Mouse (Mus musculus): ENCODE measurements around the gene Wdr19. TPM values are rescaled to one million over a fixed set of nuclear protein-coding genes. Genes with fewer than 3 reads are reported as not detected.

Wdr19 gene
- polyA plus RNA-seq, 1 experiment from 2014 or later = 15.6 TPM

- Histone ChIP-seq H3K27me3 (ENCODE audit: control insufficient read depth, insufficient read depth, low read length) (no peaks in the 10 kb centered on the region), H3K4me2 (ENCODE audit: low read depth, low read length) (no peak overlapping the region), H3K27ac (ENCODE audit: low read depth, low read length) (no peak overlapping the region), H3K9me3 (ENCODE audit: control insufficient read depth, low read length) (no peaks in the 10 kb centered on the region), H3K4me3 (ENCODE audit: low read depth, low read length) (no peak overlapping the region), H3K9ac (replicated peaks; ENCODE audit: low read depth, low read length) (no peak overlapping the region), H3K36me3 (ENCODE audit: control insufficient read depth, insufficient read depth, low read length) (no peaks in the 10 kb centered on the region), H3K4me1 (ENCODE audit: control insufficient read depth, insufficient read depth, low read length) (no peaks in the 10 kb centered on the region)
- 94% methylated on average over 7 of the region's 7 CpGs for WGBS
- no peak for ATAC-seq (ENCODE audit: low read depth)
Observed at GRCm38 (mm10) chr5:65308208-65308607, 108.7 kb downstream of the Wdr19 start.

GRCm38 (mm10) chr5:65308866-65309265 is 109.4 kb downstream of the Wdr19 start:
- Histone ChIP-seq H3K27ac (ENCODE audit: low read depth, low read length) (no peak overlapping the region), H3K36me3 (ENCODE audit: control insufficient read depth, insufficient read depth, low read length) (no peaks in the 10 kb centered on the region), H3K4me1 (ENCODE audit: control insufficient read depth, insufficient read depth, low read length) (no peaks in the 10 kb centered on the region), H3K9me3 (ENCODE audit: control insufficient read depth, low read length) (no peaks in the 10 kb centered on the region), H3K27me3 (ENCODE audit: control insufficient read depth, insufficient read depth, low read length) (no peaks in the 10 kb centered on the region), H3K9ac (replicated peaks; ENCODE audit: low read depth, low read length) (no peak overlapping the region), H3K4me3 (ENCODE audit: low read depth, low read length) (no peak overlapping the region), H3K4me2 (ENCODE audit: low read depth, low read length) (no peak overlapping the region)
- WGBS = 98% methylated on average over 3 of the region's 3 CpGs
- ATAC-seq (ENCODE audit: low read depth) = no peak

Other genes with a start within 250 kb of the Wdr19 start
- gene Tlr6, start 239.6 kb upstream of the Wdr19 start, polyA plus RNA-seq (2014; fragmentation: Nextera tagmentation; extraction: Ambion mirVana) = 0.20 and 0.39 TPM in 2 replicates
- gene Fam114a1, start 229.6 kb upstream of the Wdr19 start, polyA plus RNA-seq (2014; fragmentation: Nextera tagmentation; extraction: Ambion mirVana) = 3.4 and 11.6 TPM in 2 replicates
- gene Tmem156, start 107.6 kb upstream of the Wdr19 start, polyA plus RNA-seq (2014; fragmentation: Nextera tagmentation; extraction: Ambion mirVana) = not detected in 2 replicates
- 56.9 and 68.1 TPM in 2 replicates for gene Klhl5, start 92.2 kb upstream of the Wdr19 start, polyA plus RNA-seq (2014; fragmentation: Nextera tagmentation; extraction: Ambion mirVana)
- gene Rfc1, start 136.0 kb downstream of the Wdr19 start, polyA plus RNA-seq (2014; fragmentation: Nextera tagmentation; extraction: Ambion mirVana) = 26.5 and 31.7 TPM in 2 replicates
- gene Klb, start 148.6 kb downstream of the Wdr19 start, polyA plus RNA-seq (2014; fragmentation: Nextera tagmentation; extraction: Ambion mirVana) = 0.08 and 0.13 TPM in 2 replicates
- gene Rpl9, start 191.7 kb downstream of the Wdr19 start, polyA plus RNA-seq (2014; fragmentation: Nextera tagmentation; extraction: Ambion mirVana) = 605 and 660 TPM in 2 replicates
- 65.0 and 70.7 TPM in 2 replicates for gene Lias, start 191.8 kb downstream of the Wdr19 start, polyA plus RNA-seq (2014; fragmentation: Nextera tagmentation; extraction: Ambion mirVana)
- gene Ugdh, start 236.3 kb downstream of the Wdr19 start, polyA plus RNA-seq (2014; fragmentation: Nextera tagmentation; extraction: Ambion mirVana) = 31.3 and 40.8 TPM in 2 replicates

All from neural tube, embryonic 14.5 days (tissue).